Mouse (Mus musculus) heart, postnatal 0 days (tissue): ENCODE data around the gene Tuba8. TPM values are rescaled to one million over a fixed set of nuclear protein-coding genes. Genes with fewer than 3 reads are reported as not detected.
A peak's percentile ranks its signal among the peaks of the same experiment; 100 is the strongest.

Experiments
- ATAC-seq: fragments of 200-750 bp; cut with Nextera tagmentation; 2 replicates; pipeline ENCODE4 v1.8.0; 2017; ENCODE audit warnings: low read depth, moderate number of reproducible peaks, moderate library complexity; ENCODE audit not compliant: insufficient read depth
- DNase-seq: peaks from one replicate; pipeline ENCODE4 v3.0.0-alpha.2; 2016; ENCODE audit warnings: low spot score
- H3K27ac ChIP-seq: fragments of 300-500 bp; sonication (generic); 2 replicates; pipeline ENCODE4 v1.5.1; 2014; ENCODE audit warnings: low read depth, mild to moderate bottlenecking
- H3K27me3 ChIP-seq: fragments of 300-500 bp; sonication (generic); 2 replicates; pipeline ENCODE4 v1.6.1; 2014; ENCODE audit warnings: low read length, mixed read lengths; ENCODE audit not compliant: control insufficient read depth, insufficient read depth
- H3K36me3 ChIP-seq: fragments of 300-500 bp; sonication (generic); replicated peaks from 2 replicates; pipeline ENCODE4 v1.6.1; 2014; ENCODE audit warnings: low read length, mixed read lengths; ENCODE audit not compliant: control insufficient read depth, insufficient read depth
- H3K4me1 ChIP-seq: fragments of 300-500 bp; sonication (generic); 2 replicates; pipeline ENCODE4 v1.6.1; 2014; ENCODE audit warnings: antibody characterized with exemption; ENCODE audit not compliant: control insufficient read depth, insufficient read depth
- H3K4me2 ChIP-seq: fragments of 300-500 bp; sonication (generic); 2 replicates; pipeline ENCODE4 v1.6.1; 2014; ENCODE audit warnings: low read depth, mild to moderate bottlenecking, low read length, moderate library complexity
- H3K4me3 ChIP-seq: fragments of 300-500 bp; sonication (generic); 2 replicates; pipeline ENCODE4 v1.5.1; 2014; ENCODE audit warnings: low read depth, low read length
- H3K9ac ChIP-seq: fragments of 300-500 bp; sonication (generic); replicated peaks from 2 replicates; pipeline ENCODE4 v1.6.1; 2014; ENCODE audit warnings: low read depth, low read length, mixed read lengths
- H3K9me3 ChIP-seq: fragments of 300-500 bp; sonication (generic); replicated peaks from 2 replicates; pipeline ENCODE4 v1.6.1; 2016; ENCODE audit warnings: low read length; ENCODE audit not compliant: control insufficient read depth
- CTCF ChIP-seq: IDR thresholded peaks from 2 replicates; pipeline ENCODE4 v1.5.1; 2016; ENCODE audit warnings: antibody characterized with exemption, control low read depth, low read depth
- EP300 ChIP-seq: IDR thresholded peaks from 2 replicates; pipeline ENCODE4 v1.6.1; 2016; ENCODE audit warnings: antibody characterized with exemption, low read depth
- WGBS: fragments of 180-500 bp; shearing (Covaris S2); extraction: QIAGEN DNeasy Blood & Tissue Kit; methylation state at CpG from one replicate; pipeline ENCODE4 v1.1.7; 2014; 5-methylcytosine and 5-hydroxymethylcytosine counted together
- polyA plus RNA-seq: library from polyadenylated mRNA; unstranded; fragments of >200 nt; fragmentation: Nextera tagmentation; extraction: Ambion mirVana; gene quantifications from 2 replicates; pipeline ENCODE4 v1.2.1, GENCODE M21; 2015
- total RNA-seq: library from RNA; depleted of rRNA; stranded (reverse); fragments of >200 nt; gene quantifications from 2 replicates; pipeline ENCODE4 v1.2.3, GENCODE M21; 2014; ENCODE audit warnings: low replicate concordance

The Tuba8 gene
- total and polyA plus RNA-seq, 2 experiments from 2014 or later = 5.6 to 6.0 TPM

DNA sequence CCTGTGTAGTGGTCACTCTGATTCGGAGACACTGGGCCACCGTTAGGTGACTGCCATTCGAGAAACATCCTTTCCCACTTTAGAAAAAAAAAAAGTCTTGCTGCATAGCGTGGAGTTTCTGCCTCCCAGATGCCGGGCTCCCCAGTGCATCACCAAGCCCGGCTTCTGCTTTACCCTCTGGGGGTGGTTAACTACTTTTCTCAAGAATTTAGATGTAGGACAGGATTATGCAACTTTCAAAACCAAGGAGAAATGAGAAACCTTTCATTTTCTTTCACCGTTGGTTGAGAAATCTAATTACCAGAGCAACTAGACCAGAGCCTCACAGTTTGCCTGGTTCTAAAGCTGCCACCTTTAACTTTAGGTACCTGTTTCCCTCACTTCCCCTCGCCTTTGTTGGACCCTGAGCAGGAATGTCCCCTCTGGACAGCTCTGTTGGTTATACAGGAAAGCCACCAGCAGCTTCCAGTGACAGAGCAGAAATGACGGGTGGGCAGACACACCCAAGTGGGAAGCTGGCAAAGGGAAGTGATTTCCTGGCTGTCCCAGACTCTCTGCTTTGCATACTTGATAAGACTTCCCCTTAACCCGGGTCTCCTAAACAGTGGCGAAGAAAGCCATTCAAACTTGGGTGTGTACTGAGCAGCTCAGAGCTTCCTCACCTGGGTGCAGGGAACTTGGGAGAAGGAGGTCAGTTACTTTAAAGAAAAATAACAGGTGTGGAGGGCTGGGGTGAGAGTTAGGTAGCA is 19.1 kb upstream of the Tuba8 start:
- Histone ChIP-seq H3K9ac (no peak overlapping the region), H3K4me1 (no peaks in the 10 kb centered on the region), H3K27me3 (no peaks in the 10 kb centered on the region), H3K9me3 (no peaks in the 10 kb centered on the region), H3K4me2 (no peak overlapping the region), H3K36me3 (peaks cover 32% of the 10 kb centered on the region), H3K4me3 (no peak overlapping the region), H3K27ac (no peak overlapping the region)
- 61% methylated on average over 11 of the region's 11 CpGs for WGBS
- ATAC-seq (no peak), DNase-seq (peak; percentile 6)
- no peak for TF ChIP-seq CTCF
- no peak for TF ChIP-seq EP300

GRCm38 (mm10) chr6:121194061-121194955 is 16.2 kb upstream of the Tuba8 start:
- Histone ChIP-seq H3K9me3 (no peaks in the 10 kb centered on the region), H3K27me3 (no peaks in the 10 kb centered on the region), H3K9ac (no peak overlapping the region), H3K4me3 (no peak overlapping the region), H3K27ac (no peak overlapping the region), H3K4me1 (no peaks in the 10 kb centered on the region), H3K36me3 (peaks cover 24% of the 10 kb centered on the region), H3K4me2 (no peak overlapping the region)
- ATAC-seq (no peak), DNase-seq (no peak)
- TF ChIP-seq CTCF (no peak), EP300 (no peak)
- 62% methylated on average over 13 of the region's 13 CpGs for WGBS

DNA sequence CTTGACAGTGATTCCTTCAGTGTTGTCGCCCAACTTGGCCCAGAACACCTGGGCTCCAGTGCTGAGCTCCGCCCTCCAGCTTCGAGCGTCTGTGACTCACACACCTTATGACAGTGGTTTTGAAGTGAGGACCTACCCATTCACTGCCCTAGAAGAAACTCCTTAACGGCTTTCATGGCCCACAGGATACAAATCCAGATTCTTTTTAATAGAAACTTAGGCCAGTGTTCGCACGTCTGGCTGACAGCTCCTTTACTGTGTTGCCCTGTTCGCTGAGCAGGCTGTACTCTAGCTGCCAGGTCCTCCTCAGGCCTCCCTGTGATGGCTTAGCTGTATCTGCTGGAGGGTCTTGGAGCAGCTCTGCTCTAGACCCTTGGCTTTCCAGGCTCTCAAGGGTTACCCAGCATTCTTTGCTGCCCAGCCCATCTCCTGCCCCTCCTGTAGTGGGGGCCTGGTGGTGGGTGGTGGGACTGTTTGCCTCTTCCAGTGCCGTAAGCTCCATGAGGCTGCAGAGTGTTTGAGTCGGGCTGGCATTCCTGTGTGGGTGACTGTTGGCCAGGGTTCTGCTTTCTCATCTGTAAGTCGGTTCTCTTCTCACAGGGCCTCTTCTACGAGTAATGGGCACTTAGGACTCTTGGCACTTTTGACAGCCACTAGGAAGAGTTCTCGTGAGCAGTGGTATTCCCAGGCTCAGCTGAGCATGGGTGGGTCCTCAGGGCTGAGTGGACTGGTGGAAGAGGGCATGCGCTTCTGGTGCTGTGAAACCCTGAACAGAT is 15.4 kb upstream of the Tuba8 start:
- WGBS = 66% methylated on average over 14 of the region's 14 CpGs
- H3K27ac ChIP-seq = no peak overlapping the region
- no peak for ATAC-seq

DNA sequence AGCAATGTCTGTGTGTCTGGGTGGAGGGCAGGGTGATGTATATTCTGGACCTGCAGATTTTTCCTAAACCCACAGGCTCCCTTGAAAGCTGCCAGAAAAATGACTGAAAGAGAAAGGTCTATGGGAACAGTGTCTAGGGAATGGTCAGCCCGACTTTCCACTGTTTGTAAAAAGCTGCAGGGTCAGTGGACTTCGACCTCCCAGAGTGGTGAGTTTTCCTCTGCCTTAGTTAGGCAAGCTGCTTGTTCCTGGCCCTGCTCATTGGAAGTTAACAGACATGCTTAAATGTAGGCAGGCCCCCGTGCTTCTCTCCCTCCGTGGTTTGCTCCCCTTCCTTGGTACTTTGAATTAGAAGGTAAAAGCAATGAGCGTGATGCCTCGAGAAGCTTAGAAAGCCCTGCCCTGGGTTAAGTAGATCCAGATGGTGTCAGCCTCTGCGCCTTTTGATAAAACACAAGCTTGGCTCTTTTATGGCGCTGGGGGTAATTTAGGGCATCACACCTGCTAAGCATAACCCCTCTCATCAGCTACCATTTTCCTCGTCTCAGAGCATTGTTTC is 12.6 kb upstream of the Tuba8 start:
- no peak for ATAC-seq

More for the DNA sequence above, 15.4 kb upstream of the Tuba8 start:
- Histone ChIP-seq H3K36me3 (peaks cover 17% of the 10 kb centered on the region), H3K4me1 (no peaks in the 10 kb centered on the region), H3K4me2 (no peak overlapping the region), H3K9ac (no peak overlapping the region), H3K4me3 (no peak overlapping the region), H3K9me3 (no peaks in the 10 kb centered on the region), H3K27me3 (no peaks in the 10 kb centered on the region)
- TF ChIP-seq CTCF (no peak), EP300 (no peak)
- no peak for DNase-seq

DNA sequence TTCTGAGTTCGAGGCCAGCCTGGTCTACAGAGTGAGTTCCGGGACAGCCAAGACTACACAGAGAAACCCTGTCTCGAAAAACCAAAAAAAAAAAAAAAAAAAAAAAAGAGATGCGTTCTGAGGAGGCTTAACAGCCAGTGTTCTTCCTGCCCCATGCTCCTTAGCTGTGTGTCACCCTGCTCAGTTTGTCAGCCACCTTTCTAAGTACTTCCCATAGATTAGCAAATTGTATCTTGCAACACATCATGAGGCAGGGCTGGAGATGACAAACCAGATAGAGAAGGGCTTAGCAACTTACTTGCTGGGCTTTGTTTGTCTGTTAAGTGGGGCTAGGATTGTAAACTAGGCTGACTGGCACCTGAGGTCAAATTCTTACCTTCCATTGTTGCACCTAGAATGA is 10.0 kb upstream of the Tuba8 start:
- DNase-seq (no peak), ATAC-seq (no peak)
- TF ChIP-seq EP300 (no peak), CTCF (no peak)
- Histone ChIP-seq H3K4me2 (no peak overlapping the region), H3K9me3 (no peaks in the 10 kb centered on the region), H3K36me3 (no peaks in the 10 kb centered on the region), H3K9ac (no peak overlapping the region), H3K4me1 (no peaks in the 10 kb centered on the region), H3K27ac (no peak overlapping the region), H3K27me3 (no peaks in the 10 kb centered on the region), H3K4me3 (no peak overlapping the region)
- WGBS = 63% methylated on average over 2 of the region's 4 CpGs

More for the DNA sequence above, 12.6 kb upstream of the Tuba8 start:
- no peak for TF ChIP-seq EP300
- no peak for TF ChIP-seq CTCF
- 0 out of 2 replicates have a peak, but pooled peaks cover 5% of the 10 kb centered on the region for H3K36me3 ChIP-seq
- no peak overlapping the region for H3K4me3 ChIP-seq
- no peak for DNase-seq
- H3K27ac ChIP-seq = no peak overlapping the region
- H3K9ac ChIP-seq = no peak overlapping the region
- no peaks in the 10 kb centered on the region for H3K9me3 ChIP-seq
- no peaks in the 10 kb centered on the region for H3K27me3 ChIP-seq
- WGBS = 65% methylated on average over 9 of the region's 9 CpGs
- no peaks in the 10 kb centered on the region for H3K4me1 ChIP-seq
- H3K4me2 ChIP-seq = no peak overlapping the region
